Comparison of ENCODE assay signal across 38 mouse cellular contexts in genomic region chr15:100391066-100391465, GRCm38 (mm10). TPM values are rescaled to one million over a fixed set of nuclear protein-coding genes. Genes with fewer than 3 reads are reported as not detected.
DNase-seq lines count a peak whose midpoint lies in the region; ATAC-seq and TF ChIP-seq lines count a peak whose summit lies in the region.
"Had no signal": no experiment of that assay in that cellular context is flagged by ENCODE, and none has a peak within 500 bp of the region (broad histone marks: within the 10 kb centered on the region; RNA-seq: fewer than 3 reads in every experiment).

No protein-coding gene starts in this region.

- peaks cover 16% of the 10 kb centered on the region; the same call in 1 of the 2 replicates for H3K4me1 ChIP-seq in heart, embryonic 11.5 days (ENCODE audit: control insufficient read depth, insufficient read depth, low read length)
- peaks cover 65% of the 10 kb centered on the region for H3K4me1 ChIP-seq in liver, embryonic 13.5 days (replicated peaks)
- peaks cover 3% of the 10 kb centered on the region; the same call in 1 of the 2 replicates for H3K4me1 ChIP-seq in lung, adult 2 months (ENCODE audit: control insufficient read depth, insufficient read depth, low read length)
- H3K4me1 ChIP-seq: forebrain, embryonic 13.5 days; midbrain, embryonic 13.5 days had no signal

- 0 out of 2 replicates have a peak, but pooled peaks have one; percentile 35 for ATAC-seq in heart, embryonic 11.5 days (replicated peaks; ENCODE audit: insufficient number of reproducible peaks, low FRiP score, low TSS enrichment)
- peak; percentile 54 for ATAC-seq in liver, embryonic 13.5 days (ENCODE audit: low read depth)
- ATAC-seq in megakaryocyte progenitor cell, adult 5-6 weeks (replicated peaks; ENCODE audit: poor library complexity): peak; percentile 8; the same call in 1 of the 2 replicates
- ATAC-seq: CD4-positive, CD25-positive, alpha-beta regulatory T cell, adult 4 months; forebrain, embryonic 13.5 days; hindbrain, embryonic 16.5 days; midbrain, embryonic 13.5 days had no signal

- DNase-seq in heart, adult 8-10 months (ENCODE audit: low spot score): no peak
- peak; percentile 24 for DNase-seq in c-Kit-positive CD71-positive TER-119-negative erythroid progenitor cells, embryonic 14.5 days (ENCODE audit: low read depth)
- DNase-seq in liver, embryonic 13.5 days: no peak
- no peak for DNase-seq in lung, adult 2 months
- DNase-seq in left cerebral cortex, adult 2 months (ENCODE audit: extremely low spot score in 1 of 2, low spot score in 2 of 2): no peak
- DNase-seq: adrenal gland, adult 8-10 months; cerebellum, adult 2 months; cerebellum, postnatal 14 days; gastrocnemius, postnatal 25 days; heart, adult 11 months; heart, postnatal 14 days; kidney, adult 18-20 months; kidney, postnatal 4 days; left cerebral cortex, postnatal 4 days; lung, postnatal 36 days; thymus, adult 2 months; thymus, postnatal 36 days had no signal

- no peaks in the 10 kb centered on the region for H3K9me3 ChIP-seq in heart, embryonic 11.5 days (replicated peaks; ENCODE audit: control insufficient read depth, low read length)
- no peaks in the 10 kb centered on the region for H3K9me3 ChIP-seq in liver, embryonic 13.5 days (replicated peaks)
- H3K9me3 ChIP-seq: forebrain, embryonic 13.5 days; hindbrain, embryonic 10.5 days; lung, embryonic 15.5 days; megakaryocyte, embryonic 14.5 days; midbrain, embryonic 13.5 days had no signal

- H3K36me3 ChIP-seq in heart, embryonic 11.5 days (ENCODE audit: control insufficient read depth, insufficient read depth, low read length): peaks cover 3% of the 10 kb centered on the region; the same call in 1 of the 2 replicates
- peaks cover 66% of the 10 kb centered on the region for H3K36me3 ChIP-seq in liver, embryonic 13.5 days

- no peaks in the 10 kb centered on the region for H3K27me3 ChIP-seq in heart, embryonic 11.5 days (ENCODE audit: control insufficient read depth, insufficient read depth, low read length)
- H3K27me3 ChIP-seq in liver, embryonic 13.5 days: no peaks in the 10 kb centered on the region
- H3K27me3 ChIP-seq: forebrain, embryonic 13.5 days; lung, embryonic 15.5 days; megakaryocyte, embryonic 14.5 days; midbrain, embryonic 13.5 days had no signal

- H3K27ac ChIP-seq in heart, embryonic 11.5 days (ENCODE audit: low read depth, low read length): no peak overlapping the region
- H3K27ac ChIP-seq in liver, embryonic 13.5 days: peak overlapping the region; percentile 87
- H3K27ac ChIP-seq in left cerebral cortex, adult 2 months: no peak overlapping the region
- H3K27ac ChIP-seq: forebrain, embryonic 13.5 days; hindbrain, embryonic 10.5 days; kidney, postnatal 0 days; lung, embryonic 15.5 days; midbrain, embryonic 13.5 days had no signal

- H3K9ac ChIP-seq in heart, embryonic 11.5 days (ENCODE audit: low read depth, low read length): no peak overlapping the region
- peak overlapping the region; percentile 51 for H3K9ac ChIP-seq in liver, embryonic 13.5 days
- H3K9ac ChIP-seq: forebrain, embryonic 13.5 days; lung, embryonic 15.5 days; midbrain, embryonic 13.5 days had no signal

- intact Hi-C loops in left cerebral cortex, adult 2 months (cut with DNase I): no loop called here

- 61% methylated on average over 7 of the region's 7 CpGs for WGBS in heart, embryonic 11.5 days (ENCODE audit: insufficient replicate concordance)
- 24% methylated on average over 7 of the region's 7 CpGs for WGBS in liver, embryonic 13.5 days (ENCODE audit: insufficient replicate concordance)
- WGBS in lung, adult 2 months: 66% methylated on average over 7 of the region's 7 CpGs

- H3K4me3 ChIP-seq in heart, embryonic 11.5 days (ENCODE audit: low read depth, low read length): no peak overlapping the region
- H3K4me3 ChIP-seq in liver, embryonic 13.5 days (replicated peaks): no peak overlapping the region
- no peak overlapping the region for H3K4me3 ChIP-seq in lung, adult 2 months (replicated peaks; ENCODE audit: extremely low read depth, low read depth, low read length)
- no peak overlapping the region for H3K4me3 ChIP-seq in left cerebral cortex, adult 2 months
- H3K4me3 ChIP-seq: forebrain, embryonic 13.5 days; hindbrain, embryonic 10.5 days; lung, embryonic 15.5 days; megakaryocyte, embryonic 14.5 days; midbrain, embryonic 13.5 days had no signal

- TF ChIP-seq POLR2A in lung, adult 2 months (IDR thresholded peaks at IDR 0.05; ENCODE audit: borderline replicate concordance, extremely low read depth, low read depth, low read length): no peak

- no peak for TF ChIP-seq CTCF in lung, adult 2 months (IDR thresholded peaks at IDR 0.05; ENCODE audit: insufficient read depth, low read length)
- TF ChIP-seq CTCF in left cerebral cortex, adult 2 months (IDR thresholded peaks at IDR 0.05): no peak

- no peak overlapping the region for H3K4me2 ChIP-seq in heart, embryonic 11.5 days
- H3K4me2 ChIP-seq in liver, embryonic 13.5 days: peak overlapping the region; percentile 47
- H3K4me2 ChIP-seq: forebrain, embryonic 13.5 days; lung, embryonic 15.5 days; midbrain, embryonic 13.5 days had no signal

RNA-seq across cellular contexts. Expression of gene Higd1c, which starts 26.7 kb away (rescaled TPM):
- not detected in 2 replicates for polyA plus RNA-seq in heart, embryonic 11.5 days (2014; fragmentation: Nextera tagmentation; extraction: Ambion mirVana)
- total RNA-seq in heart, adult 8-10 months (2022): not detected
- not detected in 2 replicates for polyA plus RNA-seq in liver, embryonic 13.5 days (2015; fragmentation: Nextera tagmentation; extraction: Ambion mirVana)
- total RNA-seq in megakaryocyte progenitor cell, adult 5-6 weeks (2015): not detected in 2 replicates
- total RNA-seq in megakaryocyte progenitor cell, adult 5-6 weeks (2017): not detected in 2 replicates
- polyA plus RNA-seq in lung, adult 2 months (2012; rRNA removed): not detected in 2 replicates
- not detected for total RNA-seq in left cerebral cortex, adult 2 months (2021)
- total RNA-seq: gastrocnemius, postnatal 25 days; heart, postnatal 14 days; layer of hippocampus, adult 8-10 months; layer of hippocampus, postnatal 25 days; left cerebral cortex, postnatal 4 days had no signal
- polyA plus RNA-seq: CD4-positive, CD25-positive, alpha-beta regulatory T cell, adult 4 months; cerebellum, adult 2 months; cortical plate, adult 2 months; embryonic facial prominence, embryonic 14.5 days; erythroblast, embryonic 14.5 days; forebrain, embryonic 13.5 days; heart, embryonic 14.5 days; hindbrain, embryonic 16.5 days; intestine, embryonic 14.5 days; kidney, postnatal 0 days; limb, embryonic 14.5 days; lung, embryonic 15.5 days; midbrain, embryonic 13.5 days; neural tube, embryonic 14.5 days; small intestine, adult 2 months; stomach, embryonic 16.5 days; thymus, adult 2 months had no signal

RNA-seq across cellular contexts. Expression of gene Gm5475, which starts 30.9 kb away (rescaled TPM):
- not detected in 2 replicates for polyA plus RNA-seq in heart, embryonic 11.5 days (2014; fragmentation: Nextera tagmentation; extraction: Ambion mirVana)
- not detected for total RNA-seq in heart, adult 8-10 months (2022)
- polyA plus RNA-seq in liver, embryonic 13.5 days (2015; fragmentation: Nextera tagmentation; extraction: Ambion mirVana): not detected in 2 replicates
- total RNA-seq in megakaryocyte progenitor cell, adult 5-6 weeks (2015): not detected in 2 replicates
- total RNA-seq in megakaryocyte progenitor cell, adult 5-6 weeks (2017): not detected in 2 replicates
- polyA plus RNA-seq in lung, adult 2 months (2012; rRNA removed): not detected in 2 replicates
- total RNA-seq in left cerebral cortex, adult 2 months (2021): not detected
- total RNA-seq: gastrocnemius, postnatal 25 days; heart, postnatal 14 days; layer of hippocampus, adult 8-10 months; layer of hippocampus, postnatal 25 days; left cerebral cortex, postnatal 4 days had no signal
- polyA plus RNA-seq: CD4-positive, CD25-positive, alpha-beta regulatory T cell, adult 4 months; cerebellum, adult 2 months; embryonic facial prominence, embryonic 14.5 days; erythroblast, embryonic 14.5 days; forebrain, embryonic 13.5 days; heart, embryonic 14.5 days; hindbrain, embryonic 10.5 days; intestine, embryonic 14.5 days; neural tube, embryonic 14.5 days had no signal

RNA-seq across cellular contexts. Expression of gene Slc11a2, which starts 33.8 kb away (rescaled TPM):
- 14.9 and 15.5 TPM in 2 replicates for polyA plus RNA-seq in heart, embryonic 11.5 days (2014; fragmentation: Nextera tagmentation; extraction: Ambion mirVana)
- 10 to 100 TPM; 49.0 to 61.5 (median 51.9) TPM for total RNA-seq in heart, adult 8-10 months (2022)
- polyA plus RNA-seq in liver, embryonic 13.5 days (2015; fragmentation: Nextera tagmentation; extraction: Ambion mirVana): 46.8 and 57.1 TPM in 2 replicates
- total RNA-seq in megakaryocyte progenitor cell, adult 5-6 weeks (2015): 8.2 and 12.0 TPM in 2 replicates
- 11.0 and 14.6 TPM in 2 replicates for total RNA-seq in megakaryocyte progenitor cell, adult 5-6 weeks (2017)
- 35.5 and 53.2 TPM in 2 replicates for polyA plus RNA-seq in lung, adult 2 months (2012; rRNA removed)
- total RNA-seq in left cerebral cortex, adult 2 months (2021): 10 to 100 TPM; 60.0 to 70.8 TPM

RNA-seq across cellular contexts. Expression of gene Mettl7a2, which starts 38.1 kb away (rescaled TPM):
- not detected in 2 replicates for polyA plus RNA-seq in heart, embryonic 11.5 days (2014; fragmentation: Nextera tagmentation; extraction: Ambion mirVana)
- 1 to 10 TPM in 2 of 4 experiments, under 1 TPM in 2; 0.79 to 2.2 (median 0.99) TPM for total RNA-seq in heart, adult 8-10 months (2022)
- polyA plus RNA-seq in liver, embryonic 13.5 days (2015; fragmentation: Nextera tagmentation; extraction: Ambion mirVana): not detected in 2 replicates
- not detected in 2 replicates for total RNA-seq in megakaryocyte progenitor cell, adult 5-6 weeks (2015)
- total RNA-seq in megakaryocyte progenitor cell, adult 5-6 weeks (2017): not detected in 2 replicates
- 0.10 TPM in 1 of 2 replicates, not detected in the other for polyA plus RNA-seq in lung, adult 2 months (2012; rRNA removed)
- under 1 TPM; 0.59 to 0.89 TPM for total RNA-seq in left cerebral cortex, adult 2 months (2021)
- polyA plus RNA-seq: CD4-positive, CD25-positive, alpha-beta regulatory T cell, adult 4 months; cerebellum, adult 2 months; cortical plate, adult 2 months; embryonic facial prominence, embryonic 14.5 days; erythroblast, embryonic 14.5 days; forebrain, embryonic 13.5 days; heart, embryonic 14.5 days; hindbrain, embryonic 10.5 days; hindbrain, embryonic 16.5 days; intestine, embryonic 14.5 days; lung, embryonic 15.5 days; midbrain, embryonic 13.5 days; neural tube, embryonic 14.5 days; small intestine, adult 2 months; stomach, embryonic 16.5 days; thymus, adult 2 months had no signal

RNA-seq across cellular contexts. Expression of gene Methig1, which starts 38.1 kb away (rescaled TPM):
- not detected in 2 replicates for polyA plus RNA-seq in heart, embryonic 11.5 days (2014; fragmentation: Nextera tagmentation; extraction: Ambion mirVana)
- under 1 TPM in 1 of 4 experiments, not detected in 3; 0.66 TPM for total RNA-seq in heart, adult 8-10 months (2022)
- not detected in 2 replicates for polyA plus RNA-seq in liver, embryonic 13.5 days (2015; fragmentation: Nextera tagmentation; extraction: Ambion mirVana)
- total RNA-seq in megakaryocyte progenitor cell, adult 5-6 weeks (2015): not detected in 2 replicates
- not detected in 2 replicates for total RNA-seq in megakaryocyte progenitor cell, adult 5-6 weeks (2017)
- polyA plus RNA-seq in lung, adult 2 months (2012; rRNA removed): 0.11 TPM in 1 of 2 replicates, not detected in the other
- under 1 TPM in 1 of 2 experiments, not detected in 1; 0.68 TPM for total RNA-seq in left cerebral cortex, adult 2 months (2021)
- total RNA-seq: gastrocnemius, postnatal 25 days; heart, postnatal 14 days; layer of hippocampus, adult 8-10 months; layer of hippocampus, postnatal 25 days; left cerebral cortex, postnatal 4 days had no signal
- polyA plus RNA-seq: CD4-positive, CD25-positive, alpha-beta regulatory T cell, adult 4 months; cerebellum, adult 2 months; cortical plate, adult 2 months; embryonic facial prominence, embryonic 14.5 days; erythroblast, embryonic 14.5 days; forebrain, embryonic 13.5 days; heart, embryonic 14.5 days; hindbrain, embryonic 16.5 days; intestine, embryonic 14.5 days; limb, embryonic 14.5 days; lung, embryonic 15.5 days; midbrain, embryonic 13.5 days; small intestine, adult 2 months; thymus, adult 2 months had no signal
